Mouse (Mus musculus): ENCODE results near the gene A030005L19Rik. TPM values are rescaled to one million over a fixed set of nuclear protein-coding genes. Genes with fewer than 3 reads are reported as not detected.

The A030005L19Rik gene
- total RNA-seq (2014; rRNA removed) (0.33 TPM in 1 of 2 replicates, not detected in the other), polyA plus RNA-seq (2015; fragmentation: Nextera tagmentation; extraction: Ambion mirVana) (0.20 TPM in 1 of 2 replicates, not detected in the other)

GRCm38 (mm10) chr1:82913025-82913424 lies at the start of gene A030005L19Rik:
A030005L19Rik (plus strand) TSS chr1:82913325.
- no peaks in the 10 kb centered on the region for H3K4me1 ChIP-seq (ENCODE audit: insufficient read depth, low read length)
- WGBS: 79% methylated on average over 3 of the region's 3 CpGs

GRCm38 (mm10) chr1:82870202-82870601 lies 42.9 kb upstream of the A030005L19Rik start:
- no peak overlapping the region for H3K4me3 ChIP-seq (ENCODE audit: low read depth, low read length)
- ATAC-seq (ENCODE audit: low FRiP score) (no peak), DNase-seq (ENCODE audit: low spot score) (no peak)
- H3K9me3 ChIP-seq (ENCODE audit: low read length): no peaks in the 10 kb centered on the region
- TF ChIP-seq CTCF (IDR thresholded peaks at IDR 0.05): no peak
- no peak overlapping the region for H3K9ac ChIP-seq (replicated peaks; ENCODE audit: low read length, poor library complexity, severe bottlenecking)
- no peaks in the 10 kb centered on the region for H3K4me1 ChIP-seq (ENCODE audit: insufficient read depth, low read length)
- H3K27ac ChIP-seq (ENCODE audit: low read depth, low read length): no peak overlapping the region
- peaks cover 7% of the 10 kb centered on the region for H3K36me3 ChIP-seq (ENCODE audit: insufficient read depth, low read length)
- no peaks in the 10 kb centered on the region for H3K27me3 ChIP-seq (ENCODE audit: insufficient read depth, low read length)
- WGBS: 68% methylated on average over 3 of the region's 3 CpGs
- H3K4me2 ChIP-seq (ENCODE audit: low read depth, low read length, poor library complexity, severe bottlenecking): no peak overlapping the region

More at GRCm38 (mm10) chr1:82913025-82913424, at the start of gene A030005L19Rik:
- H3K27me3 ChIP-seq (ENCODE audit: insufficient read depth, low read length): no peaks in the 10 kb centered on the region
- DNase-seq (ENCODE audit: low spot score) (no peak), ATAC-seq (ENCODE audit: low FRiP score) (no peak)
- TF ChIP-seq CTCF (IDR thresholded peaks at IDR 0.05): peak; percentile 29
- H3K27ac ChIP-seq (ENCODE audit: low read depth, low read length): no peak within 1 kb of the TSS
- peaks cover 3% of the 10 kb centered on the region; the same call in 1 of the 2 replicates for H3K36me3 ChIP-seq (ENCODE audit: insufficient read depth, low read length)
- no peak within 1 kb of the TSS for H3K4me3 ChIP-seq (ENCODE audit: low read depth, low read length)
- no peak within 1 kb of the TSS for H3K4me2 ChIP-seq (ENCODE audit: low read depth, low read length, poor library complexity, severe bottlenecking)
- H3K9ac ChIP-seq (replicated peaks; ENCODE audit: low read length, poor library complexity, severe bottlenecking): no peak within 1 kb of the TSS
- H3K9me3 ChIP-seq (ENCODE audit: low read length): no peaks in the 10 kb centered on the region

GRCm38 (mm10) chr1:82879172-82879571 lies 34.0 kb upstream of the A030005L19Rik start:
- ATAC-seq (ENCODE audit: low FRiP score) (no peak), DNase-seq (ENCODE audit: low spot score) (no peak)

GRCm38 (mm10) chr1:82880196-82880595 lies 32.9 kb upstream of the A030005L19Rik start:
- H3K4me1 ChIP-seq (ENCODE audit: insufficient read depth, low read length): no peaks in the 10 kb centered on the region
- H3K36me3 ChIP-seq (ENCODE audit: insufficient read depth, low read length): peaks cover 18% of the 10 kb centered on the region
- 72% methylated on average over 8 of the region's 8 CpGs for WGBS
- H3K9ac ChIP-seq (replicated peaks; ENCODE audit: low read length, poor library complexity, severe bottlenecking): no peak overlapping the region
- ATAC-seq (ENCODE audit: low FRiP score) (no peak), DNase-seq (ENCODE audit: low spot score) (no peak)
- H3K9me3 ChIP-seq (ENCODE audit: low read length): no peaks in the 10 kb centered on the region
- no peak for TF ChIP-seq CTCF (IDR thresholded peaks at IDR 0.05)
- no peak overlapping the region for H3K4me3 ChIP-seq (ENCODE audit: low read depth, low read length)
- no peak overlapping the region for H3K27ac ChIP-seq (ENCODE audit: low read depth, low read length)
- H3K27me3 ChIP-seq (ENCODE audit: insufficient read depth, low read length): no peaks in the 10 kb centered on the region
- H3K4me2 ChIP-seq (ENCODE audit: low read depth, low read length, poor library complexity, severe bottlenecking): no peak overlapping the region

More at GRCm38 (mm10) chr1:82879172-82879571, 34.0 kb upstream of the A030005L19Rik start:
- Histone ChIP-seq H3K9me3 (ENCODE audit: low read length) (no peaks in the 10 kb centered on the region), H3K9ac (replicated peaks; ENCODE audit: low read length, poor library complexity, severe bottlenecking) (no peak overlapping the region), H3K4me1 (ENCODE audit: insufficient read depth, low read length) (no peaks in the 10 kb centered on the region), H3K27me3 (ENCODE audit: insufficient read depth, low read length) (no peaks in the 10 kb centered on the region), H3K36me3 (ENCODE audit: insufficient read depth, low read length) (peaks cover 18% of the 10 kb centered on the region), H3K27ac (ENCODE audit: low read depth, low read length) (no peak overlapping the region), H3K4me2 (ENCODE audit: low read depth, low read length, poor library complexity, severe bottlenecking) (no peak overlapping the region), H3K4me3 (ENCODE audit: low read depth, low read length) (no peak overlapping the region)
- TF ChIP-seq CTCF (IDR thresholded peaks at IDR 0.05): no peak
- WGBS: 85% methylated on average over 2 of the region's 2 CpGs

- H3K36me3 ChIP-seq (ENCODE audit: insufficient read depth, low read length): peaks cover 13% of the 10 kb centered on the region; the same call in 1 of the 2 replicates
- no peaks in the 10 kb centered on the region for H3K4me1 ChIP-seq (ENCODE audit: insufficient read depth, low read length)
- no peak for TF ChIP-seq CTCF (IDR thresholded peaks at IDR 0.05)
- no peak overlapping the region for H3K27ac ChIP-seq (ENCODE audit: low read depth, low read length)
- no peaks in the 10 kb centered on the region for H3K27me3 ChIP-seq (ENCODE audit: insufficient read depth, low read length)
- H3K9me3 ChIP-seq (ENCODE audit: low read length): no peaks in the 10 kb centered on the region
- no peak overlapping the region for H3K9ac ChIP-seq (replicated peaks; ENCODE audit: low read length, poor library complexity, severe bottlenecking)
- 94% methylated on average over 7 of the region's 7 CpGs for WGBS
- H3K4me3 ChIP-seq (ENCODE audit: low read depth, low read length): no peak overlapping the region
- ATAC-seq (ENCODE audit: low FRiP score): no peak
- no peak for DNase-seq (ENCODE audit: low spot score)
- H3K4me2 ChIP-seq (ENCODE audit: low read depth, low read length, poor library complexity, severe bottlenecking): no peak overlapping the region
Observed at GRCm38 (mm10) chr1:82893269-82893668, 19.9 kb upstream of the A030005L19Rik start.

- TF ChIP-seq CTCF (IDR thresholded peaks at IDR 0.05): no peak
- Histone ChIP-seq H3K4me1 (ENCODE audit: insufficient read depth, low read length) (no peaks in the 10 kb centered on the region), H3K27ac (ENCODE audit: low read depth, low read length) (no peak overlapping the region), H3K27me3 (ENCODE audit: insufficient read depth, low read length) (no peaks in the 10 kb centered on the region), H3K4me2 (ENCODE audit: low read depth, low read length, poor library complexity, severe bottlenecking) (no peak overlapping the region), H3K36me3 (ENCODE audit: insufficient read depth, low read length) (peaks cover 20% of the 10 kb centered on the region), H3K9ac (replicated peaks; ENCODE audit: low read length, poor library complexity, severe bottlenecking) (no peak overlapping the region), H3K4me3 (ENCODE audit: low read depth, low read length) (no peak overlapping the region), H3K9me3 (ENCODE audit: low read length) (no peaks in the 10 kb centered on the region)
- 98% methylated on average over 1 of the region's 1 CpGs for WGBS
- no peak for DNase-seq (ENCODE audit: low spot score)
- ATAC-seq (ENCODE audit: low FRiP score): no peak
Observed at GRCm38 (mm10) chr1:82900567-82900966, 12.6 kb upstream of the A030005L19Rik start.
